Mouse (Mus musculus) brain, embryonic 14.5 days (tissue): Measurements from ENCODE around the gene Aff3. TPM values are rescaled to one million over a fixed set of nuclear protein-coding genes. Genes with fewer than 3 reads are reported as not detected.
A peak's percentile ranks its signal among the peaks of the same experiment; 100 is the strongest.

ENCODE experiments used
- DNase-seq: peaks from one replicate; pipeline ENCODE4 v3.0.0-alpha.2; 2011; ENCODE audit warnings: low read depth
- CTCF ChIP-seq: fragments of 200-500 bp; IDR thresholded peaks from 2 replicates; pipeline ENCODE4 v1.5.1; 2012; ENCODE audit warnings: inconsistent platforms, mild to moderate bottlenecking, moderate library complexity, borderline replicate concordance; ENCODE audit not compliant: insufficient read depth, insufficient read length; ENCODE audit errors: extremely low read depth
- POLR2A ChIP-seq: fragments of 200-500 bp; IDR thresholded peaks from 2 replicates; pipeline ENCODE4 v1.6.1; 2012; ENCODE audit warnings: mild to moderate bottlenecking, inconsistent platforms, borderline replicate concordance; ENCODE audit not compliant: poor library complexity, insufficient read depth, insufficient read length, severe bottlenecking; ENCODE audit errors: extremely low read depth
- polyA plus RNA-seq: library from polyadenylated mRNA; depleted of rRNA; stranded (reverse); fragments of >200 nt; gene quantifications from 2 replicates; pipeline ENCODE4 v1.2.3, GENCODE M21; 2012

Gene Aff3
- polyA plus RNA-seq, 1 experiment, result 52.5 TPM

DNA sequence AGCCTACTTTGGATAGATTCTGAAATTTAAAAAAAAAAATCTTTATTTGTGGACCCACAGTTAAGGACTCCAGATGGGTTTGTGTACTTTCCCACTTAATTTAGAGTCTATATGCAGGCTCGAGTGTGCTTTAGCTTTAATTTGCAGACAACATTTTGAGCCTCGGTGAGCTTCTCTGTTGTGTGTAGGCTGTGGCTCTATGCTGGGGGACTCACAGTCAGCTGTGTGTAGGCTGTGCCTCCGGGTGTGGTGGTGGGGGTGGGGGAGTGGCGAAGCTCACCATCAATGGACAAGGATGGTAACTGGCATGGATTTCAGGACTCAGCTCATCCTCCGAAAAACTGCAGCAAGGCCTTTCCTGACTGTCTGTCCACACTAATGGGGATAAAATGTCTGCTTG lies 331.8 kb downstream of the Aff3 start:
- TF ChIP-seq CTCF (no peak), POLR2A (no peak)
- DNase-seq, result no peak

- TF ChIP-seq CTCF, result no peak
- TF ChIP-seq POLR2A, result no peak
- no peak for DNase-seq
These were observed 340.5 kb downstream of the Aff3 start for GRCm38 (mm10) chr1:38324206-38324605.

DNA sequence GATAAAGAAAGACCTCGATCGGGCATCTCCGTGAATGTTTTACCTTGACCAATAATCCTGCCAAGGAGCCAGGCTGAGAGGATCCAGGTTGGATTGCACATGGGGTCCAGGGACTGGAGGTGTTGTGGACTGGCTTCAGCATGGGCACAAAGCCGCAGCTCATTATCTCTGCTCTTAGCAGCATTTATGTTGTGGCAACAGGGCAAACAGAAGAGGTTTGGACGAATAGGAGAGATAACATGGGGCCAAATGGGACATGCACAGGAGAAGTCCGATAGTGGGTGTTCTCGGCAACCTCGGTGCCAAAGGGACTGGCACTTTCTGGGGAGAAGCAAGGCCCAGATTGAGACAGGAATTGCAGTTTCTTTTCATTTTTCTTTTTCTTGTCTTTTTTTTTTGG lies 342.9 kb downstream of the Aff3 start:
- TF ChIP-seq CTCF, result no peak
- no peak for DNase-seq

GRCm38 (mm10) chr1:38320971-38321305 lies 343.8 kb downstream of the Aff3 start:
- TF ChIP-seq CTCF (no peak), POLR2A (no peak)
- no peak for DNase-seq

GRCm38 (mm10) chr1:38320126-38320970 lies 344.4 kb downstream of the Aff3 start:
- no peak for TF ChIP-seq CTCF
- no peak for TF ChIP-seq POLR2A
- peak; percentile 43 for DNase-seq

DNA sequence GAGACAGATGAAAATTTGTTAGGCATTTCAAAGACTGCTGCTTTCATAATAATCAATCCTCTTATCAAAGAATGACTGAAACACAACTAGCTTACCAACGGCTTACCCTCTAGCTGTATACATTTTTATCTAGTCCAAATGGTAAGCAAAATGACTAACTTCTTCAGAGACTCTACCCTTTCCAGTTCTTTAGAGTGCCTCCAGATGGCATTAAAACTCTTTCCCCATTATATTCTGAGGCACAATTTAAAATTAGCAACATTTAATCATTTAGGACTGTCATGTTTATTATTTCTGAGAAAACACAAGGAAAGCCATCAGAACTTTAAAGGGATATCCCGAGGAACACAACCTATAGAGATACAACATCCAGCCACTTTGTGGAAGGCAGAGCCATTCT lies 346.1 kb downstream of the Aff3 start:
- no peak for TF ChIP-seq CTCF
- no peak for TF ChIP-seq POLR2A

DNA sequence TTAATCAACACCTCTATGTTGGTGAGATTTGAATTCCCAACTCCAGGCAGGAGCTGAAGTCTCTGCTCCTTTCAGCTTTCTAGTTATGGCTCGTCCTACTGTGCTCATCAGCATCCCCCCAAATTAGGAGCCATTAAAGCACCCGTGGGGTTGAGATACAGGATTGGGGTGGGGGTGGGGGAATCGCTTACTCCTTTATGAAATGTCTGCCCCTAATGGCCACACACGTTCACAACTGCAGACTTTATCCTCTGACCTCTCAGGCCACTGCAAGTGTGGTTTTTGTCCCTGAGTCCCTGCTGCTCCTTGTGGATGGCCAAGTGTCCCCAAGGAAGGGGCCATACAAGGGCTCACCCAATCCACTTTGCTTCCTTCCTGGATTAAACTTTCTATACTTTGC lies 348.8 kb downstream of the Aff3 start:
- TF ChIP-seq POLR2A, result no peak
- no peak for TF ChIP-seq CTCF
- DNase-seq, result no peak

More for the DNA sequence above, 346.1 kb downstream of the Aff3 start:
- no peak for DNase-seq

- no peak for DNase-seq
- TF ChIP-seq POLR2A, result no peak
- TF ChIP-seq CTCF, result no peak
These were observed 354.3 kb downstream of the Aff3 start for GRCm38 (mm10) chr1:38310496-38310895.

- DNase-seq, result no peak
- TF ChIP-seq CTCF (no peak), POLR2A (no peak)
These were observed 354.7 kb downstream of the Aff3 start for GRCm38 (mm10) chr1:38310076-38310475.

DNA sequence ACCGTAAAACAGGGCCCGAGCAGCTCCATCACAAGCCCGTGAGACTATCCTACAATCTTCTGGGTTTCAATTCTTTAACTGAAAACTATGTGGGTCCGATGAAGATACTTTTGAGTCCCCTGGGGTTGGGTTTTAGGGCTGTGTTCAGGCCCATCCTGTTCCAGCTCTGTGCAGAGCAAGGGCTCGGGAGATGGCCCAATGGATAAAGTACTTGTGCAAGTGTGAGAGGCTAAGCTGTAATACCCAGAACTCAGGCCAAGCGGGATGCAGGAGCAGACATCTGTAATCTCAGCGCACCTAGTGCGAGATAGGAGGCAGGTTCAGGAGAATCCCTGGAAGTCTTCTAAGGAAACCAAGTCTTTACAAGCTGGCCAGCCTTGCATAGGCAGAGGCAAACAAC lies 355.4 kb downstream of the Aff3 start:
- no peak for TF ChIP-seq POLR2A
- TF ChIP-seq CTCF, result no peak
- no peak for DNase-seq

DNA sequence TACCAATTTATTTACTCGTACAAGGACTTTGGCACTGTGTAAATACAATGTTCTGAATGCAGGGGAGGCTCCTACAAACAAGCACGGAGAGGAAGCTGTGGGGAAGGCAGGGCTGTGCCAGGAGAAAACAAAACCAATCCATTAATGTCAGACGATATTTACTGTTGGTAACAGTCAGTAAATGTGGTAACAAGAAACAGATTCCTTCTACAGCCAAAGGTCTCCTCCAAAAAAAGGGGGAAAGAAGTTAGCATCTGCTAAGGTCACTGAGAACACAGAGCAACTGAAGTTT lies 356.1 kb downstream of the Aff3 start:
- DNase-seq, result peak; percentile 55
- no peak for TF ChIP-seq POLR2A

DNA sequence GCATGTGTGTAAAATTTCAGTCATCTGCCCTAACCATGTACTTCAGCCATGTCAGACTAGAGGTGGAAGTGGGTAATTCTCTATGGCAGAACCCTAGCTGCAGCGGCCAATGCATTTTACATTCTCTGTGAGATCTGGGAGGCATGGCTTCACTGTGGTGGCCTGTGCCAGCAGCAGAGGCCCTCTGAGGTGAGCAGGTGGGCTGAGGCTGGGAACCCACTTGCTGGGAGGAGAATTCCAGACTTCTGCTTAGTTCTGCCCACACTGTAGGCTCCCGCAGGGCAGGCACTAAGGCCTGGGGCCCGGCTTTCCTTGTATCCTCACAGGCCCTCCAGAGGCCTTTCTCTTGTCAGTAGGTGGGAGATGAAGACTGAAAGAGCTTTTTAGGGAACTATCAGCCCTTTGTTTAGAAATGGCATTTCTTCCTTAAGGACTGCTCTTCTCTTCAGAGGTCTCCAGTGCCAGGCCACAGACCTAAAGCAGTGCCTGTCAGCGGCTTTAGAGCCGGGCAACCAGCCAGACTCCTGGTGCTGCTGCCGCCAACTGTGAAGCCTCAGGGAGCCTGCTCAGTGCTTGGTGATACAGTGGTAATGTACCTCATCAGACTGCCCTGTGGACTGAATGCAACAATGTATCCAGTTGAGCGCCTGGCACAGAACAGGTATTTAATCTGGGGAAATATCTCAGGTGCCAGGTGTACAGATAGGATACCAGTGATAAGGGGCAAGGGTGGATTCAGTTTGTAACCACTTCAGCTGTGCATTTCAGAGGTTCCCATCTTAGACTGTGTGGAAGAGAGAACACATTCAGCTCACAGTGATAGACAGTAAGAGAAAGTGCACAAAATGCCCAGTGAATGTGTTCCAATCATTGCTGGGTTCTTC lies 356.7 kb downstream of the Aff3 start:
- peak; percentile 85 for DNase-seq

More for the DNA sequence above, 356.7 kb downstream of the Aff3 start:
- TF ChIP-seq POLR2A, result no peak
- no peak for TF ChIP-seq CTCF
